Mouse (Mus musculus): ENCODE results near the gene Fam83d.
A peak's percentile ranks its signal among the peaks of the same experiment; 100 is the strongest.

The Fam83d gene

GRCm38 (mm10) chr2:158745049-158745482, 22.8 kb upstream of the Fam83d start:
- no peak for DNase-seq (ENCODE audit: low spot score in 2 of 2)

GRCm38 (mm10) chr2:158746164-158746563, 21.7 kb upstream of the Fam83d start:
- no peak for DNase-seq (ENCODE audit: low spot score in 2 of 2)

- no peak for DNase-seq (ENCODE audit: low spot score in 2 of 2)
Observed at GRCm38 (mm10) chr2:158749366-158749765, 18.5 kb upstream of the Fam83d start.

- no peak for DNase-seq (ENCODE audit: low spot score in 2 of 2)
Observed at GRCm38 (mm10) chr2:158760231-158760630, 7.7 kb upstream of the Fam83d start.

GRCm38 (mm10) chr2:158762339-158762738, 5.6 kb upstream of the Fam83d start:
- DNase-seq (ENCODE audit: low spot score in 2 of 2) = no peak

- DNase-seq (ENCODE audit: low spot score in 2 of 2) = no peak
Observed at GRCm38 (mm10) chr2:158768350-158768749, 457 bp downstream of the Fam83d start.

- DNase-seq (ENCODE audit: low spot score in 2 of 2) = no peak
Observed at GRCm38 (mm10) chr2:158768771-158769170, 878 bp downstream of the Fam83d start.

- DNase-seq (ENCODE audit: low spot score in 2 of 2) = no peak
Observed at GRCm38 (mm10) chr2:158770126-158770757, 2.3 kb downstream of the Fam83d start.

GRCm38 (mm10) chr2:158771066-158771763, 3.3 kb downstream of the Fam83d start:
- no peak for DNase-seq (ENCODE audit: low spot score in 2 of 2)

GRCm38 (mm10) chr2:158772808-158773207, 4.9 kb downstream of the Fam83d start:
- no peak for DNase-seq (ENCODE audit: low spot score in 2 of 2)

- no peak for DNase-seq (ENCODE audit: low spot score in 2 of 2)
Observed at GRCm38 (mm10) chr2:158774886-158775285, 7.0 kb downstream of the Fam83d start.

- no peak for DNase-seq (ENCODE audit: low spot score in 2 of 2)
Observed at GRCm38 (mm10) chr2:158776716-158777115, 8.8 kb downstream of the Fam83d start.

GRCm38 (mm10) chr2:158777490-158777889, 9.6 kb downstream of the Fam83d start:
- no peak for DNase-seq (ENCODE audit: low spot score in 2 of 2)

- DNase-seq (ENCODE audit: low spot score in 2 of 2) = no peak
Observed at GRCm38 (mm10) chr2:158778349-158778748, 10.5 kb downstream of the Fam83d start.

- no peak for DNase-seq (ENCODE audit: low spot score in 2 of 2)
Observed at GRCm38 (mm10) chr2:158781126-158781525, 13.2 kb downstream of the Fam83d start.

- DNase-seq (ENCODE audit: low spot score in 2 of 2) = no peak
Observed at GRCm38 (mm10) chr2:158786927-158787795, 19.3 kb downstream of the Fam83d start.

GRCm38 (mm10) chr2:158794494-158795004, 26.7 kb downstream of the Fam83d start, which contains the start of gene Dhx35:
Gene Dhx35 (plus strand): TSS chr2:158794807.
- DNase-seq (ENCODE audit: low spot score in 2 of 2) = peak; percentile 83 to 91

GRCm38 (mm10) chr2:158795043-158795442, 27.1 kb downstream of the Fam83d start:
- no peak for DNase-seq (ENCODE audit: low spot score in 2 of 2)

GRCm38 (mm10) chr2:158795875-158796274, 28.0 kb downstream of the Fam83d start:
- no peak for DNase-seq (ENCODE audit: low spot score in 2 of 2)

GRCm38 (mm10) chr2:158799328-158799727, 31.4 kb downstream of the Fam83d start:
- no peak for DNase-seq (ENCODE audit: low spot score in 2 of 2)

- DNase-seq (ENCODE audit: low spot score in 2 of 2) = no peak
Observed at GRCm38 (mm10) chr2:158800788-158801187, 32.9 kb downstream of the Fam83d start.

- DNase-seq (ENCODE audit: low spot score in 2 of 2) = no peak
Observed at GRCm38 (mm10) chr2:158803575-158803974, 35.7 kb downstream of the Fam83d start.
